Mouse (Mus musculus) embryonic facial prominence, embryonic 14.5 days (tissue): ENCODE results near the gene Kalrn. TPM values are rescaled to one million over a fixed set of nuclear protein-coding genes. Genes with fewer than 3 reads are reported as not detected.

ENCODE experiments used
- ATAC-seq: fragments of 200-750 bp; cut with Nextera tagmentation; 2 replicates; pipeline ENCODE4 v1.8.0; 2017; ENCODE audit warnings: low read depth, moderate number of reproducible peaks, moderate TSS enrichment
- DNase-seq: peaks from one replicate; pipeline ENCODE4 v3.0.0-alpha.2; 2015; ENCODE audit warnings: low spot score
- H3K27ac ChIP-seq: fragments of 300-500 bp; sonication (generic); replicated peaks from 2 replicates; pipeline ENCODE4 v1.5.1; 2014; ENCODE audit warnings: low read depth, mild to moderate bottlenecking, low read length, moderate library complexity
- H3K27me3 ChIP-seq: fragments of 300-500 bp; sonication (generic); replicated peaks from 2 replicates; pipeline ENCODE4 v1.6.1; 2014; ENCODE audit warnings: low read length; ENCODE audit not compliant: control insufficient read depth, insufficient read depth
- H3K36me3 ChIP-seq: fragments of 300-500 bp; sonication (generic); 2 replicates; pipeline ENCODE4 v1.6.1; 2014; ENCODE audit warnings: low read length, mixed read lengths; ENCODE audit not compliant: control insufficient read depth, insufficient read depth
- H3K4me1 ChIP-seq: fragments of 300-500 bp; sonication (generic); 2 replicates; pipeline ENCODE4 v1.6.1; 2014; ENCODE audit warnings: antibody characterized with exemption, low read length; ENCODE audit not compliant: control insufficient read depth, insufficient read depth
- H3K4me2 ChIP-seq: fragments of 300-500 bp; sonication (generic); 2 replicates; pipeline ENCODE4 v1.6.1; 2014; ENCODE audit warnings: low read depth, mild to moderate bottlenecking, low read length, moderate library complexity, mixed read lengths
- H3K4me3 ChIP-seq: fragments of 300-500 bp; sonication (generic); 2 replicates; pipeline ENCODE4 v1.5.1; 2014; ENCODE audit warnings: low read depth, mild to moderate bottlenecking, low read length
- H3K9ac ChIP-seq: fragments of 300-500 bp; sonication (generic); 2 replicates; pipeline ENCODE4 v1.6.1; 2014; ENCODE audit warnings: low read depth, mild to moderate bottlenecking, low read length, moderate library complexity, mixed read lengths
- H3K9me3 ChIP-seq: fragments of 300-500 bp; sonication (generic); 2 replicates; pipeline ENCODE4 v1.6.1; 2016; ENCODE audit warnings: low read length; ENCODE audit not compliant: control insufficient read depth
- WGBS: fragments of 180-500 bp; shearing (Covaris S2); extraction: QIAGEN DNeasy Blood & Tissue Kit; methylation state at CpG from one replicate; pipeline ENCODE4 v1.1.7; 2014; 5-methylcytosine and 5-hydroxymethylcytosine counted together
- polyA plus RNA-seq: library from polyadenylated mRNA; unstranded; fragments of >200 nt; fragmentation: Nextera tagmentation; extraction: Ambion mirVana; gene quantifications from 2 replicates; pipeline ENCODE4 v1.2.1, GENCODE M21; 2014

Gene Kalrn
- polyA plus RNA-seq, 1 experiment from 2014 or later, result 12.2 TPM

GRCm38 (mm10) chr16:34031565-34031964 lies 541.8 kb downstream of the Kalrn start:
- H3K9ac ChIP-seq, result no peak overlapping the region
- DNase-seq, result no peak
- no peaks in the 10 kb centered on the region for H3K27me3 ChIP-seq
- 86% methylated on average over 9 of the region's 9 CpGs for WGBS
- H3K36me3 ChIP-seq, result peaks cover 63% of the 10 kb centered on the region
- no peak overlapping the region for H3K4me2 ChIP-seq
- no peak for ATAC-seq
- H3K27ac ChIP-seq, result no peak overlapping the region
- no peaks in the 10 kb centered on the region for H3K9me3 ChIP-seq
- H3K4me1 ChIP-seq, result no peaks in the 10 kb centered on the region
- H3K4me3 ChIP-seq, result no peak overlapping the region

GRCm38 (mm10) chr16:34030379-34030778 lies 543.0 kb downstream of the Kalrn start:
- H3K27me3 ChIP-seq, result no peaks in the 10 kb centered on the region
- H3K4me2 ChIP-seq, result no peak overlapping the region
- ATAC-seq (no peak), DNase-seq (no peak)
- WGBS, result 80% methylated on average over 4 of the region's 4 CpGs
- no peak overlapping the region for H3K27ac ChIP-seq
- H3K36me3 ChIP-seq, result peaks cover 67% of the 10 kb centered on the region
- no peak overlapping the region for H3K9ac ChIP-seq
- H3K4me1 ChIP-seq, result no peaks in the 10 kb centered on the region
- no peaks in the 10 kb centered on the region for H3K9me3 ChIP-seq
- H3K4me3 ChIP-seq, result no peak overlapping the region

- ATAC-seq (no peak), DNase-seq (no peak)
- Histone ChIP-seq H3K9me3 (no peaks in the 10 kb centered on the region), H3K27ac (no peak overlapping the region), H3K9ac (no peak overlapping the region), H3K36me3 (peaks cover 61% of the 10 kb centered on the region), H3K4me3 (no peak overlapping the region), H3K4me2 (no peak overlapping the region), H3K4me1 (no peaks in the 10 kb centered on the region), H3K27me3 (no peaks in the 10 kb centered on the region)
- WGBS, result 91% methylated on average over 5 of the region's 5 CpGs
Measured at GRCm38 (mm10) chr16:34029790-34030189, 543.5 kb downstream of the Kalrn start.

GRCm38 (mm10) chr16:34017241-34017640 lies 556.1 kb downstream of the Kalrn start:
- no peak overlapping the region for H3K4me2 ChIP-seq
- ATAC-seq, result no peak
- H3K36me3 ChIP-seq, result peaks cover 48% of the 10 kb centered on the region
- WGBS, result 95% methylated on average over 8 of the region's 8 CpGs
- no peaks in the 10 kb centered on the region for H3K27me3 ChIP-seq
- H3K27ac ChIP-seq, result no peak overlapping the region
- H3K9me3 ChIP-seq, result 0 out of 2 replicates have a peak, but pooled peaks cover 4% of the 10 kb centered on the region
- no peak for DNase-seq
- no peak overlapping the region for H3K9ac ChIP-seq
- no peaks in the 10 kb centered on the region for H3K4me1 ChIP-seq
- H3K4me3 ChIP-seq, result no peak overlapping the region

- no peak for DNase-seq
- H3K9me3 ChIP-seq, result no peaks in the 10 kb centered on the region
- H3K4me2 ChIP-seq, result no peak overlapping the region
- H3K27me3 ChIP-seq, result no peaks in the 10 kb centered on the region
- peaks cover 66% of the 10 kb centered on the region for H3K36me3 ChIP-seq
- H3K4me3 ChIP-seq, result no peak overlapping the region
- no peaks in the 10 kb centered on the region for H3K4me1 ChIP-seq
- H3K27ac ChIP-seq, result no peak overlapping the region
- ATAC-seq, result no peak
- no peak overlapping the region for H3K9ac ChIP-seq
- 87% methylated on average over 20 of the region's 20 CpGs for WGBS
Measured at GRCm38 (mm10) chr16:34011991-34012845, 561.1 kb downstream of the Kalrn start.

- H3K36me3 ChIP-seq, result peaks cover 47% of the 10 kb centered on the region
- H3K4me1 ChIP-seq, result peaks cover 7% of the 10 kb centered on the region
- ATAC-seq (no peak), DNase-seq (no peak)
- 91% methylated on average over 2 of the region's 2 CpGs for WGBS
- no peaks in the 10 kb centered on the region for H3K27me3 ChIP-seq
- no peak overlapping the region for H3K4me2 ChIP-seq
- no peak overlapping the region for H3K9ac ChIP-seq
- H3K27ac ChIP-seq, result no peak overlapping the region
- H3K9me3 ChIP-seq, result no peaks in the 10 kb centered on the region
- no peak overlapping the region for H3K4me3 ChIP-seq
Measured at GRCm38 (mm10) chr16:34009567-34009966, 563.8 kb downstream of the Kalrn start.

GRCm38 (mm10) chr16:34005986-34006385 lies 567.3 kb downstream of the Kalrn start:
- Histone ChIP-seq H3K4me2 (no peak overlapping the region), H3K27ac (no peak overlapping the region), H3K9me3 (no peaks in the 10 kb centered on the region), H3K4me1 (peaks cover 24% of the 10 kb centered on the region), H3K36me3 (peaks cover 18% of the 10 kb centered on the region), H3K27me3 (no peaks in the 10 kb centered on the region), H3K9ac (no peak overlapping the region), H3K4me3 (no peak overlapping the region)
- ATAC-seq (no peak), DNase-seq (no peak)
- 87% methylated on average over 3 of the region's 3 CpGs for WGBS

GRCm38 (mm10) chr16:34004128-34004578 lies 569.2 kb downstream of the Kalrn start:
- H3K4me2 ChIP-seq, result no peak overlapping the region
- H3K27ac ChIP-seq, result peak overlapping the region; percentile 77
- peak; percentile 87 for DNase-seq
- 28% methylated on average over 4 of the region's 4 CpGs for WGBS
- no peak overlapping the region for H3K9ac ChIP-seq
- no peak overlapping the region for H3K4me3 ChIP-seq
- peaks cover 24% of the 10 kb centered on the region for H3K4me1 ChIP-seq
- H3K27me3 ChIP-seq, result no peaks in the 10 kb centered on the region
- no peaks in the 10 kb centered on the region for H3K9me3 ChIP-seq
- H3K36me3 ChIP-seq, result 0 out of 2 replicates have a peak, but pooled peaks cover 3% of the 10 kb centered on the region
- ATAC-seq, result peak; percentile 82
